Mouse (Mus musculus) ES-E14 (cell line): ENCODE measurements at regions not wholly inside any gene's neighbourhood (a gene's known extent, or its start where the extent isn't known, plus 50 kb on each side); places are given as distances from the start of the nearest gene placed in this dataset.

ENCODE experiments used
- CHD2 ChIP-seq: IDR thresholded peaks from 2 replicates; pipeline ENCODE4 v1.6.1; 2014; ENCODE audit warnings: mild to moderate bottlenecking, low read depth, low read length, inconsistent platforms
- ZC3H11A ChIP-seq: IDR thresholded peaks from 2 replicates; pipeline ENCODE4 v1.6.1; 2012; ENCODE audit warnings: low read depth, mild to moderate bottlenecking, inconsistent platforms, low read length, borderline replicate concordance
- ZNF384 ChIP-seq: IDR thresholded peaks from 2 replicates; pipeline ENCODE4 v1.6.1; 2012; ENCODE audit warnings: low read depth, low read length, inconsistent platforms

GRCm38 (mm10) chr16:71711879-71712278 is 596.2 kb upstream of the Robo1 start:
- TF ChIP-seq CHD2 (no peak), ZC3H11A (no peak), ZNF384 (no peak)
